8 mouse cellular contexts compared by ENCODE assay signal in the genomic region with DNA sequence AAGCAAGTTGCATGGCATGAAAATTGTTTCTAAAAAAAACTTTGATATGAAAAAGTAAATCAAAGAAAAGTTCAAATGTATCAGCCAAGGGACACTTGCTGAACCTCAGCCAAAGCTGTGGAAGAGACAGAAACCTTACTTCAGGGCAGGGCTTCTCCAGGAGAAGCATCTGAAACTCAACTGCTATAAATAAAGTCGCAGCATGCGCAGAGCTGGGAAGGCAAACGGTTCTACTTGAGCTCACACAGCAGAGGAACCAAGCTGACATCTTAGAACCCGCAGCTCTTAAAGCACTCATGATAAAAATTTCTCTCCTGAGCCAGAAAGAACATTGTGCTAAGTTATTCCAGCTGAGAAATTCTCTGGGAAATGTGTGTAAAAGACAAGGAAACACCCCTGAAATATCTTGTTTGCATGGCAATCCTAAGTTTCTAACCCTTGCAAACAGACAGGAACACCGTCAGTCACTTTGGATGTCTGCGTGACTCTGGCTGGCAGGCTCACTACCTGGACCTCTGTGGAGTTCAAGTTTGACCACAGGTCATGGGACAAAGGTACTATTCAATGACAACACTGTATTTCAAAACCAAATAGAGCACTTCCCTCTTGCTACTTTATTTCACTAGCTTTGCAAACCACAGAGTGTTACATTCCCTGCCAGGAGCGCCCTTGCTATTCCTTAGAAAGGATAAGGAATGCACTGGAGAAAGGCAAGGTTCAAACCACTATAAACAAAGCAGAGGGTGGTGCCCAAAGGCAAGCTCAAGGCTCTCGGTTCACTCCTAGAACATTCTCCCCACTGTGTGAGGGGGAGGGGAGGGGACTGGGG. TPM values are rescaled to one million over a fixed set of nuclear protein-coding genes. Genes with fewer than 3 reads are reported as not detected.
DNase-seq lines count a peak whose midpoint lies in the region; ATAC-seq and TF ChIP-seq lines count a peak whose summit lies in the region.
"Had no signal": no experiment of that assay in that cellular context is flagged by ENCODE, and none has a peak within 500 bp of the region (broad histone marks: within the 10 kb centered on the region; RNA-seq: fewer than 3 reads in every experiment).

No protein-coding gene starts in this region.

- H3K27ac ChIP-seq in layer of hippocampus, adult 2 months: peak overlapping the region; percentile 33; the same call in 1 of the 2 replicates
- 0 out of 2 replicates have a peak overlapping the region, but pooled peaks have one; percentile 5 for H3K27ac ChIP-seq in bone marrow macrophage, adult 2 months (ENCODE audit: insufficient read depth, low read depth, low read length)
- H3K27ac ChIP-seq in heart, embryonic 16.5 days (ENCODE audit: low read length): peak overlapping the region; percentile 53
- H3K27ac ChIP-seq in small intestine, adult 2 months (ENCODE audit: insufficient read depth, low read depth, low read length): peak overlapping the region; percentile 35; the same call in 1 of the 2 replicates
- H3K27ac ChIP-seq in hindbrain, embryonic 10.5 days: no peak overlapping the region
- H3K27ac ChIP-seq: hindbrain, embryonic 12.5 days had no signal

- no peak overlapping the region for H3K4me3 ChIP-seq in layer of hippocampus, adult 2 months
- no peak overlapping the region for H3K4me3 ChIP-seq in bone marrow macrophage, adult 2 months (ENCODE audit: insufficient read depth, low read length)
- H3K4me3 ChIP-seq in heart, embryonic 16.5 days (ENCODE audit: low read length): no peak overlapping the region
- H3K4me3 ChIP-seq in small intestine, adult 2 months (ENCODE audit: low read depth, low read length): no peak overlapping the region
- no peak overlapping the region for H3K4me3 ChIP-seq in hindbrain, embryonic 10.5 days
- H3K4me3 ChIP-seq: hindbrain, embryonic 12.5 days had no signal

- no peaks in the 10 kb centered on the region for H3K36me3 ChIP-seq in heart, embryonic 16.5 days (ENCODE audit: control insufficient read depth, insufficient read depth)
- H3K36me3 ChIP-seq in small intestine, adult 2 months (ENCODE audit: control insufficient read depth, insufficient read depth, low read length): 0 out of 2 replicates have a peak, but pooled peaks cover 2% of the 10 kb centered on the region
- no peaks in the 10 kb centered on the region for H3K36me3 ChIP-seq in hindbrain, embryonic 10.5 days
- H3K36me3 ChIP-seq: hindbrain, embryonic 12.5 days had no signal

- H3K9ac ChIP-seq in heart, embryonic 16.5 days (ENCODE audit: low read length): peak overlapping the region; percentile 45; the same call in 1 of the 2 replicates
- H3K9ac ChIP-seq: hindbrain, embryonic 12.5 days had no signal

- no peaks in the 10 kb centered on the region for H3K27me3 ChIP-seq in heart, embryonic 16.5 days (ENCODE audit: control insufficient read depth, insufficient read depth, low read length)
- H3K27me3 ChIP-seq in small intestine, adult 2 months (ENCODE audit: control insufficient read depth, insufficient read depth, low read length): no peaks in the 10 kb centered on the region
- H3K27me3 ChIP-seq in hindbrain, embryonic 10.5 days (ENCODE audit: insufficient read depth, poor library complexity, severe bottlenecking): no peaks in the 10 kb centered on the region
- H3K27me3 ChIP-seq: hindbrain, embryonic 12.5 days had no signal

- TF ChIP-seq POLR2A in bone marrow macrophage, adult 2 months (IDR thresholded peaks at IDR 0.05; ENCODE audit: borderline replicate concordance, low read depth, low read length): no peak
- TF ChIP-seq POLR2A in small intestine, adult 2 months (IDR thresholded peaks at IDR 0.05; ENCODE audit: low read depth, low read length): no peak

- WGBS in heart, embryonic 16.5 days: 41% methylated on average over 8 of the region's 8 CpGs
- 48% methylated on average over 8 of the region's 8 CpGs for WGBS in small intestine, adult 2 months
- WGBS in hindbrain, embryonic 10.5 days: 67% methylated on average over 8 of the region's 8 CpGs

- no peak for ATAC-seq in heart, embryonic 16.5 days (replicated peaks; ENCODE audit: extremely low read depth, insufficient read depth, low FRiP score)

- no peaks in the 10 kb centered on the region for H3K9me3 ChIP-seq in heart, embryonic 16.5 days (replicated peaks; ENCODE audit: control insufficient read depth, low read length)
- H3K9me3 ChIP-seq in hindbrain, embryonic 10.5 days: no peaks in the 10 kb centered on the region
- H3K9me3 ChIP-seq: hindbrain, embryonic 12.5 days had no signal

- no peak for DNase-seq in layer of hippocampus, adult 2 months (ENCODE audit: low spot score in 2 of 2)
- DNase-seq in layer of hippocampus, postnatal 36 days: no peak
- DNase-seq in hindbrain, embryonic 10.5 days (ENCODE audit: low spot score): no peak
- DNase-seq in MN1 (ENCODE audit: low spot score): no peak

- H3K4me2 ChIP-seq in heart, embryonic 16.5 days (ENCODE audit: low read depth, low read length): 0 out of 2 replicates have a peak overlapping the region, but pooled peaks have one; percentile 14
- H3K4me2 ChIP-seq: hindbrain, embryonic 12.5 days had no signal

- no peak for TF ChIP-seq CTCF in layer of hippocampus, adult 2 months (conservative IDR thresholded peaks at IDR 0.05)
- no peak for TF ChIP-seq CTCF in bone marrow macrophage, adult 2 months (IDR thresholded peaks at IDR 0.05; ENCODE audit: low read depth, low read length)
- no peak for TF ChIP-seq CTCF in small intestine, adult 2 months (IDR thresholded peaks at IDR 0.05; ENCODE audit: extremely low read depth, insufficient read length, insufficient replicate concordance, low read depth, low read length)

- peaks cover 26% of the 10 kb centered on the region for H3K4me1 ChIP-seq in bone marrow macrophage, adult 2 months (ENCODE audit: control insufficient read depth, insufficient read depth, low read length)
- H3K4me1 ChIP-seq in heart, embryonic 16.5 days (ENCODE audit: control insufficient read depth, insufficient read depth, low read length): peaks cover 19% of the 10 kb centered on the region
- H3K4me1 ChIP-seq in small intestine, adult 2 months (ENCODE audit: control insufficient read depth, insufficient read depth, insufficient read length, low read length): peaks cover 15% of the 10 kb centered on the region; the same call in 1 of the 2 replicates
- H3K4me1 ChIP-seq in hindbrain, embryonic 10.5 days (replicated peaks): no peaks in the 10 kb centered on the region

RNA-seq across cellular contexts. Expression of a gene that starts 15.2 kb away (rescaled TPM):
- total RNA-seq in layer of hippocampus, adult 2 months (2021): 100 to 1,000 TPM; 104 to 109 TPM
- total RNA-seq in layer of hippocampus, postnatal 36 days (2021): 100 to 1,000 TPM in 1 of 2 experiments, 10 to 100 TPM in 1; 97.5 to 103 TPM
- polyA plus RNA-seq in bone marrow macrophage, adult 2 months (2012; ENCODE audit: insufficient read depth, insufficient read length, missing spikeins): 8.2 and 10.5 TPM in 2 replicates
- polyA plus RNA-seq in heart, embryonic 16.5 days (2015; fragmentation: Nextera tagmentation; extraction: Ambion mirVana): 1.1 and 1.6 TPM in 2 replicates
- 6.5 and 10.4 TPM in 2 replicates for polyA plus RNA-seq in small intestine, adult 2 months (2012; rRNA removed)
- 0.77 and 1.1 TPM in 2 replicates for polyA plus RNA-seq in hindbrain, embryonic 10.5 days (2016; fragmentation: Nextera tagmentation; extraction: Ambion mirVana)
